Mouse (Mus musculus): ENCODE data around the gene Ube2d3. TPM values are rescaled to one million over a fixed set of nuclear protein-coding genes. Genes with fewer than 3 reads are reported as not detected.
A peak's percentile ranks its signal among the peaks of the same experiment; 100 is the strongest.

Gene Ube2d3
- polyA plus RNA-seq, 1 experiment, result 237 TPM

- H3ac ChIP-seq (ENCODE audit: control insufficient read depth, insufficient read length), result no peak overlapping the region
- peaks cover 53% of the 10 kb centered on the region for H3K79me2 ChIP-seq (ENCODE audit: control insufficient read depth, insufficient read depth)
- no peaks in the 10 kb centered on the region for H3K27me3 ChIP-seq (ENCODE audit: control insufficient read depth, insufficient read depth, insufficient read length)
- TF ChIP-seq E2F4 (IDR thresholded peaks at IDR 0.05; ENCODE audit: insufficient read depth) (no peak), CEBPB (IDR thresholded peaks at IDR 0.05; ENCODE audit: insufficient read depth, poor library complexity, severe bottlenecking) (no peak), USF1 (IDR thresholded peaks at IDR 0.05; ENCODE audit: low read depth) (no peak), MAX (IDR thresholded peaks at IDR 0.05; ENCODE audit: low read depth) (no peak)
- H3K4me3 ChIP-seq, result no peak overlapping the region
- H3K36me3 ChIP-seq (ENCODE audit: control insufficient read depth, insufficient read depth), result peaks cover 78% of the 10 kb centered on the region
- no peak overlapping the region for H3K4me2 ChIP-seq (ENCODE audit: low read depth)
Observed at GRCm38 (mm10) chr3:135458981-135459380, 21.0 kb downstream of the Ube2d3 start.

GRCm38 (mm10) chr3:135468402-135468801 is 30.5 kb downstream of the Ube2d3 start:
- no peak overlapping the region for H3K4me2 ChIP-seq (ENCODE audit: low read depth)
- no peaks in the 10 kb centered on the region for H3K79me2 ChIP-seq (ENCODE audit: control insufficient read depth, insufficient read depth)
- no peak overlapping the region for H3K4me3 ChIP-seq
- TF ChIP-seq MYOG (IDR thresholded peaks at IDR 0.05; ENCODE audit: control insufficient read depth in 1 of 3, insufficient read depth in 1 of 3, insufficient read length in 2 of 3, low read depth in 2 of 3), result no peak
- no peak for TF ChIP-seq USF1 (IDR thresholded peaks at IDR 0.05; ENCODE audit: low read depth)
- TF ChIP-seq MYOD1 (IDR thresholded peaks at IDR 0.05; ENCODE audit: control insufficient read depth in 1 of 3, insufficient read length in 2 of 3, low read depth in 2 of 3), result no peak
- no peaks in the 10 kb centered on the region for H3K27me3 ChIP-seq (ENCODE audit: control insufficient read depth, insufficient read depth, insufficient read length)
- H3K36me3 ChIP-seq (ENCODE audit: control insufficient read depth, insufficient read depth), result peaks cover 33% of the 10 kb centered on the region
- no peak overlapping the region for H3ac ChIP-seq (ENCODE audit: control insufficient read depth, insufficient read length)

- H3K27me3 ChIP-seq (ENCODE audit: control insufficient read depth, insufficient read depth, insufficient read length), result no peaks in the 10 kb centered on the region
- TF ChIP-seq SRF (IDR thresholded peaks at IDR 0.05; ENCODE audit: control insufficient read depth, insufficient read length, low read depth), result no peak
- TF ChIP-seq CEBPB (IDR thresholded peaks at IDR 0.05; ENCODE audit: insufficient read depth, poor library complexity, severe bottlenecking), result no peak
- TF ChIP-seq POLR2AphosphoS2 (IDR thresholded peaks at IDR 0.05; ENCODE audit: insufficient read length, low read depth), result no peak
- no peak for TF ChIP-seq REST (IDR thresholded peaks at IDR 0.05; ENCODE audit: insufficient read depth, insufficient read length)
- no peak for TF ChIP-seq E2F4 (IDR thresholded peaks at IDR 0.05; ENCODE audit: insufficient read depth)
- TF ChIP-seq MAX (IDR thresholded peaks at IDR 0.05; ENCODE audit: low read depth), result no peak
- TF ChIP-seq TCF12 (IDR thresholded peaks at IDR 0.05; ENCODE audit: insufficient read depth, poor library complexity, severe bottlenecking), result no peak
- no peak for TF ChIP-seq USF1 (IDR thresholded peaks at IDR 0.05; ENCODE audit: low read depth)
- no peak for TF ChIP-seq MYOD1 (IDR thresholded peaks at IDR 0.05; ENCODE audit: control insufficient read depth in 1 of 3, insufficient read length in 2 of 3, low read depth in 2 of 3)
- no peak for TF ChIP-seq POLR2A (IDR thresholded peaks at IDR 0.05; ENCODE audit: insufficient read length, low read depth)
- no peak for TF ChIP-seq MYOG (IDR thresholded peaks at IDR 0.05; ENCODE audit: control insufficient read depth in 1 of 3, insufficient read depth in 1 of 3, insufficient read length in 2 of 3, low read depth in 2 of 3)
- TF ChIP-seq TCF3 (IDR thresholded peaks at IDR 0.05; ENCODE audit: insufficient read length, low read depth), result no peak
- H3K36me3 ChIP-seq (ENCODE audit: control insufficient read depth, insufficient read depth), result peaks cover 26% of the 10 kb centered on the region
- H3K79me2 ChIP-seq (ENCODE audit: control insufficient read depth, insufficient read depth), result no peaks in the 10 kb centered on the region
- no peak overlapping the region for H3K4me3 ChIP-seq
- H3K4me2 ChIP-seq (ENCODE audit: low read depth), result no peak overlapping the region
- H3ac ChIP-seq (ENCODE audit: control insufficient read depth, insufficient read length), result no peak overlapping the region
Observed at GRCm38 (mm10) chr3:135469146-135469545, 31.2 kb downstream of the Ube2d3 start.

GRCm38 (mm10) chr3:135469974-135470373 is 32.0 kb downstream of the Ube2d3 start:
- TF ChIP-seq POLR2AphosphoS2 (IDR thresholded peaks at IDR 0.05; ENCODE audit: insufficient read length, low read depth), result peak; percentile 80
- no peak for TF ChIP-seq MYOD1 (IDR thresholded peaks at IDR 0.05; ENCODE audit: control insufficient read depth in 1 of 3, insufficient read length in 2 of 3, low read depth in 2 of 3)

GRCm38 (mm10) chr3:135470823-135471222 is 32.9 kb downstream of the Ube2d3 start:
- no peak overlapping the region for H3K4me2 ChIP-seq (ENCODE audit: low read depth)
- peaks cover 15% of the 10 kb centered on the region for H3K36me3 ChIP-seq (ENCODE audit: control insufficient read depth, insufficient read depth)
- no peaks in the 10 kb centered on the region for H3K27me3 ChIP-seq (ENCODE audit: control insufficient read depth, insufficient read depth, insufficient read length)
- no peak overlapping the region for H3K4me3 ChIP-seq
- no peaks in the 10 kb centered on the region for H3K79me2 ChIP-seq (ENCODE audit: control insufficient read depth, insufficient read depth)
- TF ChIP-seq POLR2A (IDR thresholded peaks at IDR 0.05; ENCODE audit: insufficient read length, low read depth) (no peak), TCF12 (IDR thresholded peaks at IDR 0.05; ENCODE audit: insufficient read depth, poor library complexity, severe bottlenecking) (no peak), TCF3 (IDR thresholded peaks at IDR 0.05; ENCODE audit: insufficient read length, low read depth) (no peak), CEBPB (IDR thresholded peaks at IDR 0.05; ENCODE audit: insufficient read depth, poor library complexity, severe bottlenecking) (no peak), POLR2AphosphoS2 (IDR thresholded peaks at IDR 0.05; ENCODE audit: insufficient read length, low read depth) (no peak), E2F4 (IDR thresholded peaks at IDR 0.05; ENCODE audit: insufficient read depth) (no peak)
- H3ac ChIP-seq (ENCODE audit: control insufficient read depth, insufficient read length), result no peak overlapping the region

More at GRCm38 (mm10) chr3:135469974-135470373, 32.0 kb downstream of the Ube2d3 start:
- H3K36me3 ChIP-seq (ENCODE audit: control insufficient read depth, insufficient read depth), result peaks cover 18% of the 10 kb centered on the region
- H3K79me2 ChIP-seq (ENCODE audit: control insufficient read depth, insufficient read depth), result no peaks in the 10 kb centered on the region
- no peak overlapping the region for H3ac ChIP-seq (ENCODE audit: control insufficient read depth, insufficient read length)
- no peak overlapping the region for H3K4me2 ChIP-seq (ENCODE audit: low read depth)
- no peak overlapping the region for H3K4me3 ChIP-seq
- H3K27me3 ChIP-seq (ENCODE audit: control insufficient read depth, insufficient read depth, insufficient read length), result no peaks in the 10 kb centered on the region

- no peak overlapping the region for H3K4me2 ChIP-seq (ENCODE audit: low read depth)
- H3K4me3 ChIP-seq, result no peak overlapping the region
- no peaks in the 10 kb centered on the region for H3K27me3 ChIP-seq (ENCODE audit: control insufficient read depth, insufficient read depth, insufficient read length)
- H3K79me2 ChIP-seq (ENCODE audit: control insufficient read depth, insufficient read depth), result no peaks in the 10 kb centered on the region
- no peaks in the 10 kb centered on the region for H3K36me3 ChIP-seq (ENCODE audit: control insufficient read depth, insufficient read depth)
- TF ChIP-seq USF1 (IDR thresholded peaks at IDR 0.05; ENCODE audit: low read depth) (no peak), POLR2A (IDR thresholded peaks at IDR 0.05; ENCODE audit: insufficient read length, low read depth) (no peak)
- no peak overlapping the region for H3ac ChIP-seq (ENCODE audit: control insufficient read depth, insufficient read length)
Observed at GRCm38 (mm10) chr3:135475025-135475424, 37.1 kb downstream of the Ube2d3 start.

All from myocyte (in vitro differentiated cells).